Mouse (Mus musculus): Measurements from ENCODE around the gene Slc4a4. TPM values are rescaled to one million over a fixed set of nuclear protein-coding genes. Genes with fewer than 3 reads are reported as not detected.
"Not testable (repeated sequence)": the region's sequence is repeated elsewhere in the genome, so short reads cannot be mapped to it uniquely, and the experiment has no call there.

The Slc4a4 gene
- total RNA-seq, 2 experiments from 2014 or later, result 100 to 126 TPM

DNA sequence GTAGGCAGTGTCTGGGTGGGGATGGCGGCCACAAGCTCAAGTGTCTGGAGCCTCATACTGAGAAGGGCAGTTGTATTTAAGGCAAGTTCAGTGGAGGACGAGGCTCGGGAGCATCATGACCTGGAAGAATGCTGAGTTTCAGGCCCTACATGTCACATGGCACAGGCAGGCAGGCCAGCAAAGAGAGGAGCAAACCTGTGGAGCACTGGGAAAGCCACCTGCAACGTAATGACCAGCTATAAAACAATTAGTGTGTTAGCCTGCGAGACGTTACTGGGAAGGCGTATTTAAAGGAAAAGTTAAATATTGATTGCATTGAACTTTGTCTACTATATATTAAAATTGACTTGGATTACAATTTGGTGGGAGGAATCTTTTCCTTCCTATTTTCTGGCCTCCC lies 97.0 kb downstream of the Slc4a4 start:
- intact Hi-C loops (cut with DNase I), result no loop called here
- DNase-seq (ENCODE audit: low spot score in 2 of 2), result no peak

DNA sequence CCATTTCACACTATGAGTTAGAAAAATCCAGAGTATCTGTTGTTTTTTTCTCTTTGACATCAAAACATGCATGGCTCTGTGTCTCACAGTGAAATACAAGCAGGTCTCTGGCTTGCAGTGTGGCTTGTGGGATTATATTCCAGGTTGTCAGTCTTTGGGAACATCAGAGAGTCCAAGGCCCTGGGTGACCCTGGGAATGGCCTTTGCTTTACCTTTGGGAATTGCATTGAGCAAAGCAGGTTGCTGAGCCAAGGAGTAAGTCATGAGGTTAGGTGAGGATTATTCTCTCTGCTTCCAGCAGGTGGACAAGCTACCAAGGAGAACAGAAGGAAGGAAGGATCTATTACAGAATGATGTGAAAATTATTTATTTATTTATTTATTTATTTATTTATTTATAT lies 102.4 kb downstream of the Slc4a4 start:
- intact Hi-C loops (cut with DNase I), result no loop called here
- DNase-seq (ENCODE audit: low spot score in 2 of 2), result no peak

DNA sequence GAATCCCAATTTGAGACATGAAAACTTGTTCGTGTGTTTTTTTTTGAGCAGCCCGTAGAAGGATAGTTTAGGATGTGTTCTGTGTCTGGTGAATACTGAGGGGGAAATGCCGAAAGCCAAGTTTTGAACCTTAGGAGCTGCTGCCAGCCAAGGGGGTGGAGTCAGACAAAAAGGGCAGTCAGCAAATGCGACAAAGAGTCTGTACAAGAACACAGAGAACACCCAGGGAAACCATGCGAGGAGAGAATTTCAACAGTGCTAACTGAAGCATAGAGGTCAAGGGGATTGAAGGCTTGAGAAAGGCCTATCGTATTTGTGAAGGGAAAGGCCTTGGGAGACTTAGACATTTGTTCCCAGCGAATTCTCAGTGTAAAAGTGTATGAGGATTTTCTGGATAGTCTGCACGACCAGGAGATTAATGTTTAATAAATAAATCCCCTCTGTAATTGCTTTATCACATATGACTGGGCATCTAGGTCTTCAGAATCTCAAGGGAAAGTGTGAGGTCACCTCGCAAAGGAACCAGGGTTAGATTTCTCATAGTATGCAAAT lies 103.7 kb downstream of the Slc4a4 start:
- intact Hi-C loops (cut with DNase I), result no loop called here

DNA sequence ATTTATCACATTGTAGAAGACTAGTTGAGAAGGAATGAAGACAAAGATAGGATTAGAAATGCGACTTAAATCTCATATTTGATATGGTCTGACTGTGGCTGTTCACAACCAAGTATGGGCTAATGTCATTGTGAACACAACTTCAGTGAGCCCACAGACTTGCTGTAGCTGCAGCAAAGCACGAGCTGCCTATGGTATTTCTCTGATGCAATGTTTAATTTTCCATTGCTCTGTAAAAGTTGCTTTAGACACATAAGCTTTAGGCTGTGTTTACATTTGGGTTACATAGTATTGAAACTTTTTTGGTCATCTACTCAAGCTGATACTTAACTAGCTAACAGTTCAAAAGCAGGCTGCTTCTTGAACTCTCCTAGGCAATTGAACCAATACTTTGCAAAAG lies 104.7 kb downstream of the Slc4a4 start:
- intact Hi-C loops (cut with DNase I); DNase-seq (ENCODE audit: low spot score in 2 of 2): not testable (repeated sequence)

More for the DNA sequence above, 103.7 kb downstream of the Slc4a4 start:
- DNase-seq (ENCODE audit: low spot score in 2 of 2), result no peak

DNA sequence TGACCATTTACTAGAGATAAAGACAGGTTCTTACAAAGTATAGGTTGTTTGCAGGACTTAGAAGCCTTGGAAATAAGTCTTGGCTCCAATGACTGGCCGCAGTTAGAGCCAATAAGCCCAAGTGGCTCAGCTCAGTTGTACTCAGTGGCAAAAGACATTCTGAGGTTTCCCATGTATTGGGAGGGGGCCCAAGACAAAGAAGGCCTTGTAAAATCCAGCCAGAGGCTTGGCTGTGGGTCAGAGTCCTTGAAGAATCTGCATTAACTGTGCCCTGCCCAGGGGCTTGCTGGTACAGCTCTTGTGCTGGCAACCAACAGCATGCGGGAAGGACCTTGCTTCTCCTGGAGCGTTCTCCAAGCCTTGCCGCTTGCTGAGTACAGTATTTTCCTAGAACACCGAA lies 107.9 kb downstream of the Slc4a4 start:
- intact Hi-C loops (cut with DNase I), result no loop called here
- DNase-seq (ENCODE audit: low spot score in 2 of 2), result no peak

DNA sequence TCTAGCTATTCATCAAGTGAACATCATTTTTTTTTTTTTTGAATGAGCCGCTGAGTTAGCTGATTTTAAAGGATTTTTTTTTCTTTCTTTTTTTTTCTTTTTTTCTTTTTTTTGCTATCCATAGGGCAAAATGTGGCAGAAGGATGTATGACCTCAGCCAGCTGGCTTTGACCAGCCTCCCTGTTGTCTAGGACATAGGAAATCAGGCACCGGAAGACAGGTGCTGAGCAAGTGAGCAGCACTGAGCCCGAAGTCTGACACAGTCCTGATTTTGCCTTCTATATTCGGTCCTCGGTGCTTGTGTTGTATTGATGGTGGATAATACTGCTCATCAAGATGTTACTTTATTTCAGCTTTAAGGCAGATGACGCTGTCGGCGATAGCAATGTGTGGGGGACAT lies 109.6 kb downstream of the Slc4a4 start:
- intact Hi-C loops (cut with DNase I), result no loop called here
- DNase-seq (ENCODE audit: low spot score in 2 of 2), result no peak

DNA sequence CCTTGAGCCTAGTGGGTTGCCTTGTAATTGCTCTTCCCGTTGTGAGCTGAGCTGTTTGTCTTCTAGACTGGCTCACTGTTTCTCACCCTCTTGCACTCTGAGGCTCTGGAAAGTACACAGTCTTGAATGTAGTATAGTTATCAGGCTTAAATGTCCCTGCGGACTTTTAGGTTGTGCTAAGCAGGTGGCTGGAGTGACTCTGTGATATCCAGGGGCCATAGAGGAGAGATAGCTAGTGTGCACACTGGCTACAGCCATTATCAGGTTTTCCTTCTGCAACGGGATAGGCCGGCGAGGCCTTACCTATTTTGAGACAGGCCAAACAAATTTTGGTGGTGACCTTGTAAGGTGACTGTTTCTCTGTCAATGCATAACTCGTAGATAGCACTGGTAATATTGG lies 110.7 kb downstream of the Slc4a4 start:
- no peak for DNase-seq (ENCODE audit: low spot score in 2 of 2)
- intact Hi-C loops (cut with DNase I), result no loop called here

DNA sequence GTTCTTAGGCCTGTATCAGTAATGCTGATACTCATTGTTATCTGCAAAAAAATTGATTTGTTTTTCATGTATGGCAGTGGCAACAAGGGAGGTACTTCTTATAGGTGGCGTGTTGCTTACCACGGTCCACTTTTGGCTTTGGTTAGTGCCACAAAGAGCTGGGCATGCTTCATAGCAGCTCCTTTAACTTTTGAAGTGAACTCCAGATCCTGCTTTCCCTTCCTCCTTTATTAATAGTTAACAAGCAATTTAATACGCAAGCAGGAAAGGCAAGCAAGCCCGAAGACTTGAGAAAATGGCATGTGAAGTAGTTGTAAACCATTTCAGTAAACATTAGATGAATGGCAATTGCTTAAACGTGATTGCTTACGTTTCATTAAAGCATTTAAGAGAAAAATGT lies 113.2 kb downstream of the Slc4a4 start:
- DNase-seq (ENCODE audit: low spot score in 2 of 2), result no peak
- intact Hi-C loops (cut with DNase I), result no loop called here

DNA sequence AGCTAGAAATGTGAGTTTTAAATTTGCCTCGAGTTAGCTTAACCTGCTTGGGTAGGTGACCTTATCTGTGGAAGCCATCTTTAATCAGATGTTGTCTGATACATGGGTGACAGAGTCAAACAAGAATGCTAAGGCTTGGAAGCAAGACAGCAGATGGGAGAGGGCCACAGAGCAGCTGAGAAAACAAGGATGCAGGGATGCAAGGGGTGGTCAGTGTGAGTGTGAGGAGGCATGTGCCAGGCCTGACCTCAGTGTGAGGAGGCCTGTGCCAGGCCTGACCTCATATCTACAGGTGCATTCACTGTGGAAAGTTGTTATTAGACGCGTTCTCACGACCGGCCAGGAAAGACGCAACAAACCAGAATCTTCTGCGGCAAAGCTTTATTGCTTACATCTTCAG lies 114.0 kb downstream of the Slc4a4 start:
- intact Hi-C loops (cut with DNase I), result no loop called here
- DNase-seq (ENCODE audit: low spot score in 2 of 2), result no peak

DNA sequence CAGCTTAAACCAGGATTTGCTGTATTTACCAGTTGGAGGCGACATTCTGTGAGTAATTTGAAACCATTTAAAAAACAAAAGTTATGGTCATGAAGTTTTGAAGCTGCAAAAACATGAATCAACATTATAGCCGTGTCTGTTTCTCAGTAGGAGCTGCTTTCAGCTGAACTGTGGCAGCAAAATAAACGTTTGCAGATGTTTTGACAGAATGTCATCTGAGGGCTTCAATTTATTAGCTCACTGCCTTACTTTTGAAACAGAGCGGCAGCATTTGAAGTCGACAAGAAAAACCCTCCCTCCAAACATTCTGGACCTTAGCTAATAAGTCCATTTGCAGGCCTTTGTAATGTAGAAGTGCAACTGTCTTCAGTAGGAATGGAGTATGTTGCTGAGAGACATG lies 123.5 kb downstream of the Slc4a4 start:
- intact Hi-C loops (cut with DNase I), result loop anchor here (5.0 kb wide), 1 partner anchor 47 kb away; no protein-coding TSS in a partner anchor
- DNase-seq (ENCODE audit: low spot score in 2 of 2), result no peak

DNA sequence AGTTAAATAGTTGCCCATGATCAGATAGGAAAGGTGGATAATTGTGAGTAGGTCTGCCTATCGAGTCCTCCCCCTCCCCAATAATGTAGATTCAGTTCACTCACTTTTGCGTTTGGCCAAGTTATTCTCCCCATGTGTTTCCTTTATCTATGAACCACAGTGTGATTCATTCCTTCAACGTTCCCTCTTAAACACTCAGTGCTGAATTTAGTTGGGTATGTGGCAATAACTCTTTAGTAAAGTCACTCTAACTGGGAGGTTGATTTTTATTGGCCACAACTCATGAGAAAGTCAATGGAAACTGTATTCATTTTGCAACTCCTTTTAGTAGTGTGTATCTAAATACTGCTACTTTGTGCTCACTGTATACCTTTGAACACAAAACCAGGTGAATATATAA lies 125.8 kb downstream of the Slc4a4 start:
- DNase-seq (ENCODE audit: low spot score in 2 of 2), result no peak
- intact Hi-C loops (cut with DNase I), result loop anchor here (5.0 kb wide), 1 partner anchor 45 kb away; no protein-coding TSS in a partner anchor

DNA sequence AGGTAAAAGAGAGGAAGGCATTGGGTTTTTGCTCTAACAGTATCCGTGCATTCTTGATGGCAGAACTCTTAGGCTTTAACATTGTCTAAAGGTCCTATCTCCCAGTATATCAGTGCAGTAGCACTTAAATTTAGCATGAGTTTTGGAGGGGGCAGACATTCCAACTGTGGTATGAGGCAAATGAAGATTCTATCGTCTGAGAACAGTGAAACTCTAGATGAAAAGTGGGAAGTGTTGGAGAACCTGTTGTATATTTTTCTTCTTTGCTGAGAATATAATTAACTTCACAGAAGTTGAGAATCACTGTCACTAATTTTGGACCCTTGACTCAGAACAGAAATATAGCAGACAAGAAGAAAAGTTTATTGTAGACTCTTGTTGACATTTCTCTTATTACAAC lies 128.2 kb downstream of the Slc4a4 start:
- DNase-seq (ENCODE audit: low spot score in 2 of 2), result no peak
- intact Hi-C loops (cut with DNase I), result loop anchor here (5.0 kb wide), 2 partner anchors 43 to 57 kb away; no protein-coding TSS in a partner anchor

DNA sequence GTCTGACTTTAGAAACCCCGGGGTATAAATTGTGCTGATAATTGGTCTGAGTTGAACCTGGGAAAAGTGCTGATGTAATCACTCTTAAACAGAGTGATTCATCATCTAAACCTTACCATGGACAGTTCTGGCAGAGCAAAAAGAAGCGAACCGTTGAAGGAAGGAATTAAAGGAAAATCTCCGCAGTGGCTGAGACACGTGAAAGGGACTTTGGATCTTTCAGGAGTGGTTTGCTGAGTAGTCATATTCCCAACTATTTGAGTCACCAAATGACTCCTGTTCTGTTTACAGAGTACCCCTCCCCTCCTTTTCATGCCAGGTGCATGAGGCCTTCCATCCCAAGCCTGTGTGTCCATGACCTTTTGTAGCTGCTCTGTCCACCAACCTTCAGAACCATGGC lies 129.3 kb downstream of the Slc4a4 start:
- intact Hi-C loops (cut with DNase I), result loop anchor here (5.0 kb wide), 1 partner anchor 59 kb away; no protein-coding TSS in a partner anchor
- no peak for DNase-seq (ENCODE audit: low spot score in 2 of 2)

DNA sequence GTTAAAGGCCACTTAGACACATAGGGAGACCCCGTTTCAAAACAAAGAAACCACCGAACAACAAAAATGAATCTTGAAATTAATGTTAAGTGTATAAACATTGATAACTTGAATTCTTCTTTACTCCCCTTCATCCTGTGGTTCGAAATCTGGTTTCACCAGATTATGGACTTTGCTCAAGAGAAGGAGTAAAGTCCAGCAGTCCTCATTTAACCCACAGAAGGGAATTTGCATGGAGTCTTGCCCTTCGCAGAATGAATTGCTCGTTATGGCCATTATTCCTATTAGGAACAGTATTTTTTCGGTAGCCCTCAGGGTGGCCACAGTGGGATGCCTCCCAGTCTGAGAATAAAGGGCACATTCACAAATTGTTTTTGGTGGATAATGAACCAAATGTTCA lies 131.9 kb downstream of the Slc4a4 start:
- intact Hi-C loops (cut with DNase I), result loop anchor here (5.0 kb wide), 1 partner anchor 61 kb away; no protein-coding TSS in a partner anchor

DNA sequence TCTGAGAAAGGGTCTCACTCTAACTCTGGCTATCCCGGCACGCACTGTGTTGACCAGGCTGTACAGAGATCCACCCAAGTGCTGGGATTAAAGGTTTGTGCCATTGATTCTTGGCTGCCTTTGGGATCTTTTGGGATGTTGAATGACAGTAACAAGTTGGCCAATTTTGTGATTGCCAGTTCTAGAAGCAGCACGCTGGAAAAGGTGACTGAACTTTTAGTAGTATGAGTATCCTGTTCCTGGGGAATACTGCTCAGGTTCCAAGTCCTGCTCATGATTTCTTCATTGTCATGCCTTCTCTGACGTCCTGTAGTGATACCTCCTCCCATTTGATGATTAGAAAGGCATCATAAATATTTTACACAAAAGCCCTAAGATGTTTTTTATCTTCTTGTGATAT lies 137.8 kb downstream of the Slc4a4 start:
- intact Hi-C loops (cut with DNase I), result no loop called here
- DNase-seq (ENCODE audit: low spot score in 2 of 2), result no peak

More for the DNA sequence above, 131.9 kb downstream of the Slc4a4 start:
- DNase-seq (ENCODE audit: low spot score in 2 of 2), result no peak

DNA sequence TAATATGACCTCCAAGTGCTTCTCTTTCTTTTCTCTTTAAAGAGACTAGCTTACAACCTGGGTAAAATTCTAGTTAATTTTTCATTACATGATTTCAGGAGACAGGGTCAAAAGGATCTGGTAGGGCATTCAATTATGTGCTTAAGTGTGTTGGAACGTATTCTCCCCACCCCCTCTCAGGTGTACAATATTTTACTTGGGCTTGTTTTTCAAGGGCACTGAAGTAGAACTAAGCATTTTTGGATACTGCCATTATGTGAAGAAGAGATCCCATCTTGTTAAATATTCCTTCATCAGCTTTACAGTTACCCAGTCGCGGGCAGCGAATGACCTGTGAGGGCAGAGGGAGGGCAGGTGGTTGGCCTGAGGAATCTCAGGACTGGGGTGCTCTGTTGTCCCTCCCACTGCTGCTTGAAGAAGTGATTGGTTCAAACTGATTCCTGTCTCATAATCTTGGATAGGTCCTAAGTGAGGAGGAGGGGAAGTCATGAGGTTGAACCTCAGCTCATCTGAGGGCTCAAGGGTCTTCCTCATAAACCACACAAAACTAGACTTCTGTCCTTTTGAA lies 141.0 kb downstream of the Slc4a4 start:
- DNase-seq (ENCODE audit: low spot score in 2 of 2), result no peak
- intact Hi-C loops (cut with DNase I), result no loop called here

DNA sequence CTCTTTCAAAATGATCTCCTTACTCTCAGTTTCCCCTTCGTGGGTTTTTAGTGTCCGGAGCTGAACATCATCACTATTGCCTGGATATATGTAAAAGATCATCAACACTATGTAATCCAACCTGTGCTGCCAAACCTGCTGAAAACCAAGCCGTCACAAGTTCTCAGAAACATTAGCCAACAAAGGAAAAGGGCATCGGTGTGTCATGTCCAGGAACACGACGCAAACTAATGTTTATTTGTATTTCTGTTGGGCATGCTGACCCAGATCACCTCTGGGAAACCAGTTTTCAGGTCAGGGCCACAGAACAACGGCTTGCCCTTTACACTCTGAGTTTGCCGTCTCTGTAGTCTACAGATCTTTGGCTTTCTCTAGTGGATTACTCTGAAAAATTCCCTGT lies 146.0 kb downstream of the Slc4a4 start:
- intact Hi-C loops (cut with DNase I), result no loop called here
- DNase-seq (ENCODE audit: low spot score in 2 of 2), result no peak

DNA sequence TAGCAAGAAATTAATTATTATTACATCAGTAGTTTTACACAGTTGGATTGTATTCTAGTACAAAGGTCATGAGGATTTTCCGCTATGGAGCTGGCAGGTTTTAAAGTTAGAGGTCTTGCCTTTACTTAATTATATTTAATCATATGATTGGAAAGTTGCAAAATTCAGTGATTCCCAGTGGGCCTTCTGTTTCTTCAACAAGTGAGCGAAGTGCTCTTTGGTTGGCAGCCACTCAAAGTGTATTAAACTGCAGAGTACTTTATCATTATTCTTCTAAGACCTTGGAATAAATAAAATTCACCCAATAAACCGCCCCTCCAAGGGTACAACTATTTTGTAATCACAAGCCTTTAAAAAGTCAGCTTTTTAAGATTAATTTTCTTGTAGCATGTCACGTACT lies 146.6 kb downstream of the Slc4a4 start:
- intact Hi-C loops (cut with DNase I), result no loop called here
- DNase-seq (ENCODE audit: low spot score in 2 of 2), result no peak

DNA sequence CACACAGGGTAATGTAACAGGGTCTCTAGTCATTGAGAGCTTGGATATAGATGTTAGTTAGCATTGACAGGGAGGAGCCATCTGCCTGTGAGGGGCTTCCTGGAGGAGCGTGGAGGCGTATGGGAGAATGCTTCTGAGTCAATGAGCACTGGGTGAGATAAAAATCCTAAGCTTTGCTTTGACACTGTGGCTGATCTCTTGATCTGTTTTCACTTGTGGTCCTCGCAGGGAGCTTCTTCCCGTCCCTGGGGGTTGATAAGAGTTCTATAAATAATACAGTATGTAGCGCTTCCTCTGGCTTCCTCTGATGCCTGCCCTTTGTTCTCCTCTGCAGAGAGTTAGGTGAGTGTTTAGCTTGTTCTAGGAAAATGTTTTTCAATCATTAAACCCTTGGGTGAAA lies 149.5 kb downstream of the Slc4a4 start:
- intact Hi-C loops (cut with DNase I), result no loop called here
- DNase-seq (ENCODE audit: low spot score in 2 of 2), result no peak

DNA sequence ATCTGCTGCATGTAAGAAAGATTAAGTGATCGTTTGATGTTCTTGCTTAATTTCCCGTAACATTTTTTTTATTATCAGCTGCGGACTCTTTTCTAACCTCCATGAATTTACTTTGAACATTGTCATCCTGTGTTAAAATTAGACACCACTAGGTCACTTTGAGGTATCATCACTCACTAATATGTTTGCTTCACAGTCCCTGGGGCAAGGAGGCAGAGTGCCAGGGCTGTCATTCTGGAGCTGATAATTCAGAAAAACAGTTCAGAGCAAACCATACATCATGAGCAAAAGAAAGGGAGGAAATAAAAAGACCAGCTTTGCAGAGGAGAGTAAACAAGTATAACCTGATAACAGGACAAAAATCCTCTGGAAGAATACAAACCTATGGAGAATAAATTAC lies 154.2 kb downstream of the Slc4a4 start:
- intact Hi-C loops (cut with DNase I), result no loop called here
- no peak for DNase-seq (ENCODE audit: low spot score in 2 of 2)

DNA sequence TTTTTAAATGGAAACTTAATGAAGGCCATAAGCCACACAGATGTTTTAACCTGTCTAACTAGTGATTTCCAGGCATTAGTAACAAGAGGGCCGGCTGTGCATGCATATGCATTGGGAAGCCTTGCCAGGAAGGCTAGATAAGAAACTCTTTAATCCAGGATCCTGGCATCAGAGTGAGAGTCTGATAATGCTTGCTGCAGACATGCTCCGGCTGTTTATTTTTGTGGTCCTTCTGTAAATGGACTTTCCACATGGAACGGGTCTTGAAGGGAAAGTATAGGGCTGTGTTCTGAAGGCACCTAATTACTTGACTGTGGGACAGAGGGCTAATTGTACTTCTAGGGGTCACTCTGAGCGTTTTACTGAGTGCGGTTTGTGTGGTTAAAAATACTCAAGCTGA lies 157.2 kb downstream of the Slc4a4 start:
- DNase-seq (ENCODE audit: low spot score in 2 of 2), result no peak
- intact Hi-C loops (cut with DNase I), result no loop called here

DNA sequence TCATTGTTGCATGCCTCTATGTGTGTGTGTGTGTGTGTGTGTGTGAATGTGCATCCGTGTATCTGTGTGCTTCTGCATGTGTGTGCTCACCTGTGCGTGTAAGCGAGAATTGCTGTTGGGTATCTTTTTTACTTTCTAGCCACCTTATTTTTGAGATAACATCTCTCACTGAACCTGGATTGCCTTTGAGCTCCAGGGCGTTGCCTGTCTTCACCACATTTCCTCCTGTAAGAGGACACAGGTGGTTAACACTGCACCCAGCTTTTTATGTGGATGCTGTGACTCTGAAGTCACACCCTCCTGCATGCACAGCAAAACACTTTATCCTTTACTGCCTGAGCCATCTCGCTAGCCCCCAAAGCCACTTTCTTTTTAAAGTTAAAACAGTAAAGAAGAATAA lies 158.2 kb downstream of the Slc4a4 start:
- intact Hi-C loops (cut with DNase I), result no loop called here
- DNase-seq (ENCODE audit: low spot score in 2 of 2), result no peak
